Mouse (Mus musculus): Measurements from ENCODE around the gene Phf13. TPM values are rescaled to one million over a fixed set of nuclear protein-coding genes. Genes with fewer than 3 reads are reported as not detected.

Phf13 gene
- polyA plus RNA-seq, 1 experiment, result not detected

DNA sequence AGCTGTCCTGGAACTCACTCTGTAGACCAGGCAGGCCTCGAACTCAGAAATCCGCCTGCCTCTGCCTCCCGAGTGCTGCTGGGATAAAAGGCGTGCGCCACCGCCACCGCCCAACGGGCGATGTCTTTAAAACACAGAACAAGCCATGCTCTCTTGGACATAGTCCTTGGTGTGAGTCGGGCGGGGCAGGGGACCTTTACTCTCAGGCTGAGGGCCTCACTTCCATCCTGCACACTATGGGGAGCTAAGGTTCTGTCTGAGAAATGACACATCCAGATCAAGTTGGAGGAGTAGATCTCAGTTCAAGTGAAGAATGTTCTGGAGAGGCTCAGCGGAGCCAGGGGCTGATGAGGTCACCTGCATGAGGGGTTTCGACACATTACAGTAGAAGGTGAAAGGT, 36.9 kb upstream of the Phf13 start:
- H3K4me1 ChIP-seq (ENCODE audit: control insufficient read depth, insufficient read depth, low read length), result peaks cover 14% of the 10 kb centered on the region
- H3K27ac ChIP-seq (ENCODE audit: insufficient read depth, low read depth, low read length), result no peak overlapping the region
- 92% methylated on average over 13 of the region's 13 CpGs for WGBS
- H3K4me3 ChIP-seq (ENCODE audit: insufficient read depth, low read depth, low read length), result no peak overlapping the region
- TF ChIP-seq POLR2A (IDR thresholded peaks at IDR 0.05; ENCODE audit: insufficient read depth, low read depth, low read length), result no peak
- TF ChIP-seq CTCF (IDR thresholded peaks at IDR 0.05; ENCODE audit: insufficient read depth, low read depth, low read length), result no peak

- WGBS, result 45% methylated on average over 4 of the region's 4 CpGs
- TF ChIP-seq POLR2A (IDR thresholded peaks at IDR 0.05; ENCODE audit: insufficient read depth, low read depth, low read length), result no peak
- no peak for TF ChIP-seq CTCF (IDR thresholded peaks at IDR 0.05; ENCODE audit: insufficient read depth, low read depth, low read length)
- no peak overlapping the region for H3K27ac ChIP-seq (ENCODE audit: insufficient read depth, low read depth, low read length)
Measured at GRCm38 (mm10) chr4:152029997-152030396, 33.9 kb upstream of the Phf13 start.

DNA sequence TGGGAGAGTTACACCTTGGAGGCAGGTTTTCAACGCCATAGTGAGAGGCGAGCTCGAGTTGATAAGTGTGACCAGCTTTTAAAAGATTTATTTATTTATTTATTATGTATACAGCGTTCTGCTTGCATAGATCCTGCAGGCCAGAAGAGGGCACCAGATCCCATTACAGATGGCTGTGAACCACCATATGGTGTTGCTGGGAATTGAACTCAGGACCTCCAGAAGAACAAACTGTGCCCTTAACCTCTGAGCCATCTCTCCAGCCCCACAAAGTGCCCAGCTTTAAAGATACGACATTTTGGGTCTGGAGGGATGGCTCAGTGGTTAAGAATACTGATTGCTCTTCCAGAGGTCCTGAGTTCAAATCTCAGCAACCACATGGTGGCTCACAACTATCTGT, 33.0 kb upstream of the Phf13 start:
- TF ChIP-seq POLR2A (IDR thresholded peaks at IDR 0.05; ENCODE audit: insufficient read depth, low read depth, low read length) (no peak), CTCF (IDR thresholded peaks at IDR 0.05; ENCODE audit: insufficient read depth, low read depth, low read length) (no peak)
- 55% methylated on average over 5 of the region's 5 CpGs for WGBS
- no peak overlapping the region for H3K27ac ChIP-seq (ENCODE audit: insufficient read depth, low read depth, low read length)
- H3K4me3 ChIP-seq (ENCODE audit: insufficient read depth, low read depth, low read length), result no peak overlapping the region
- peaks cover 39% of the 10 kb centered on the region for H3K4me1 ChIP-seq (ENCODE audit: control insufficient read depth, insufficient read depth, low read length)

More at GRCm38 (mm10) chr4:152029997-152030396, 33.9 kb upstream of the Phf13 start:
- Histone ChIP-seq H3K4me3 (ENCODE audit: insufficient read depth, low read depth, low read length) (no peak overlapping the region), H3K4me1 (ENCODE audit: control insufficient read depth, insufficient read depth, low read length) (peaks cover 32% of the 10 kb centered on the region)

DNA sequence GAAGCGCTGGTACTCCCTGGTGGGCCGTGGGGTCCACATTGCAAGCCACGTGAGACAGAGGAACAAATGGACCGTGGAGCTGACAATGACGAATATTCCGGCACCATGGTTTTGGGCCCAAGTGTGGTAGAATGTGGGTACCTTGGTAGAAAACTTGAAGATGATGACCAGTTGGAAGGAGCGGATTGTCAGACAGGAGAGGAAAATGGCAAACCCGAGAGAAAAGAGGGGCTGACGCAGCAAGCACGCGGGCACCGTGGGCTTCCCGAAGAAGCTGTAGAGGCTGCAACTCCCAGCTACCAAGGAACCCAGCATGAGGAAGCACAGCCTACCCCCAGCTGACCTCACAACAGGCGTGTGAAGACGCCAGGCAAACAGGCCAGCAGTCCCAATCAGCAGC, 32.4 kb upstream of the Phf13 start:
- Histone ChIP-seq H3K4me1 (ENCODE audit: control insufficient read depth, insufficient read depth, low read length) (peaks cover 39% of the 10 kb centered on the region), H3K27ac (ENCODE audit: insufficient read depth, low read depth, low read length) (no peak overlapping the region), H3K4me3 (ENCODE audit: insufficient read depth, low read depth, low read length) (peak overlapping the region; percentile 59; the same call in 1 of the 2 replicates)
- TF ChIP-seq CTCF (IDR thresholded peaks at IDR 0.05; ENCODE audit: insufficient read depth, low read depth, low read length) (no peak), POLR2A (IDR thresholded peaks at IDR 0.05; ENCODE audit: insufficient read depth, low read depth, low read length) (no peak)
- WGBS, result 68% methylated on average over 15 of the region's 15 CpGs

DNA sequence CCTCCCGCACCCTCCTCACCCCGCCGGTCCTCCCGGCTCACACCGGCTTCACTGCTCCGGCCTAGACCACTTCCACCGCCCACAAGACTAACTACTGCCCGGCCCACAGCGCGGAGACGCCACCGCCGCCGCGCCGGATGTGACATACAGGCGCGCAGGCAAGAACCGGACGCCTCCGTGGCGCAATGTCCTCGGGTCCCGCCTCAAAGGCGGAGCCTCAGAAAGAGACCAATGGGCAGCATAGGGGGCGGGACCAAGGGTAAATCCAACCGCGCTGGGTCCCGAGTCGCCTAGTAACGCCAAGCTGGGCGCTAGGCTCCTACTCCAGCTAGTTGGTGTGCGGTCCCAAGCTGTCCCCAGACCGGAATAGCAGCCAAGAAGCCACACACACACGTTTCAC, 31.5 kb upstream of the Phf13 start, which contains the start of gene Zbtb48:
Gene Zbtb48, minus strand, starts transcription at position 148 of the 400 bp plus-strand sequence.
- TF ChIP-seq POLR2A (IDR thresholded peaks at IDR 0.05; ENCODE audit: insufficient read depth, low read depth, low read length), result peak; percentile 95
- TF ChIP-seq CTCF (IDR thresholded peaks at IDR 0.05; ENCODE audit: insufficient read depth, low read depth, low read length), result no peak
- peak within 1 kb of the TSS; percentile 70 for H3K4me3 ChIP-seq (ENCODE audit: insufficient read depth, low read depth, low read length)
- WGBS, result under 1% methylated on average over 35 of the region's 35 CpGs
- H3K27ac ChIP-seq (ENCODE audit: insufficient read depth, low read depth, low read length), result no peak within 1 kb of the TSS
- H3K4me1 ChIP-seq (ENCODE audit: control insufficient read depth, insufficient read depth, low read length), result peaks cover 39% of the 10 kb centered on the region

DNA sequence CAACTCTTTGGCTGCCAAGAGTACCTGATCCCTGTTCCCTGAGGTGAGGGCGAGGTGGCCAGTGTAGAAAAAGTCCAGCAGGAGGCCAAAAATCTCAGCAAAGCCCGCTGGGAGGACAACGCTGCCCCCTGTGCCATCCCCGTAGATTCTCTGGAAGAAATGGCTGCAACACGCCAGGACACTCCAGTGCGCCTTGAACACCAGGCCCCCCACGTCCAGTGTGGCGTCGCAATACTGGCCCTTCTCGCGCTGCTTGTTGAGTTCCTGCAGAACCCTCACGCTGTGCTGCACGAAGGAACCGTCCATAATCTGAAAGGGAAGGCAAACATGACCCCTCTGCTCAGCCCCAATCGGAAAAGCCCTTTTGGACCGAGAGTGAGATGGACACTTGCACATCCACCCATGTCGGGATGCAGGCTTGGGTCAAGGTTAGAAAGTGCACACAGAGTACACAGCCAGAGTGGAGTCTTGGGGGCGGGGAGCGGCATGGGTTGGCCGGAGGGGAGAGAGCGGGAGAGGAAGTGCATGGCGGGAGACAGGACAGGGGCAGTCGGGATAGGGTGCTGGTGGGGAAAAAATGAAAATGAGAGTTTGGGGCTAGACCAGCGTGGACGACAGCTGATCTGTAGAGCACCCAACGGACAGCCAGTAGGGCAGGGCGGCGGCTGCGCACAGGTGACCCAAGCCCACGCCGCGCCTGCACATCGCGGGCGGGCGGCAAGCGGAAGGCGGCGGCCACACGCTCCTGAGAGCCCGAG, 30.9 kb upstream of the Phf13 start:
- H3K4me1 ChIP-seq (ENCODE audit: control insufficient read depth, insufficient read depth, low read length), result peaks cover 39% of the 10 kb centered on the region
- no peak overlapping the region for H3K27ac ChIP-seq (ENCODE audit: insufficient read depth, low read depth, low read length)
- TF ChIP-seq POLR2A (IDR thresholded peaks at IDR 0.05; ENCODE audit: insufficient read depth, low read depth, low read length) (no peak), CTCF (IDR thresholded peaks at IDR 0.05; ENCODE audit: insufficient read depth, low read depth, low read length) (no peak)
- peak overlapping the region; percentile 70 for H3K4me3 ChIP-seq (ENCODE audit: insufficient read depth, low read depth, low read length)
- WGBS, result 2% methylated on average over 41 of the region's 41 CpGs

DNA sequence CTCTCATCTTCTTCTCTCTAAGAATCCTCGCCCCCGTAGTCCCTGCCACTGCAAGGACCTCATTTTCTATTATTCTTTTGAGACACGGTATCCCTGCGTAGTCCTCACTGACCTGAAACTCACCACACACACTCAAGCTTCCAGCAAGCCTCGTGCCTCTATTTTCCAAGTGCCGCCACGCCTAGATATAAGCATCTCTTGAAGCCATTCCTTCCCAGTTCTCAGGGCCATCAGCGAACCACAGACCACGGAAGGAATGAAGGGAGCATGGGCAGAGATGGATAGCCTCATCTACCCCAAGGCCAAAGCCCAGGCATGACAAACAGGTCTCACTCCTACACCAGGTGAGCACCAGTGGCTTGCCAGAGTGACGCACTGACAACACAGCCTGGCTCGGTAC, 28.5 kb upstream of the Phf13 start:
- WGBS, result 90% methylated on average over 11 of the region's 11 CpGs
- no peak overlapping the region for H3K27ac ChIP-seq (ENCODE audit: insufficient read depth, low read depth, low read length)

DNA sequence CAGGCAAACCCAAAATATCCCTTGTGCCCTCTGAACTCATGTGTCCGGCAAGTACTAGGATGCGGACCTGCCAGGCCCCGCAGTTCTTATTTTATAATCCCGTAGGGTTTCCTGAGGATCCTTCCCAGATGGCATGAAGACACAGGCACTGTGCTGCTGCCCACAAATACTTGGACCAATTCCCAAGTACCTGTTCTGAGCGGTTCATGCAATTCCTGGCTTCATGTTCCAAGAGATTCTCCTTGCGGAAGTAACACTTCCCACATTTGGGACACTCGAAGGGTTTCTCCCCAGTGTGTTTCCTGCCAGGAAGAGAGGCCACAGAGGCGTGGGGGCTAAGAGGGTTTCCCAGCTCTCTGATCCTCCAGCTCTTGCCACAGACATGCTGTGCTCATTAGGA, 26.4 kb upstream of the Phf13 start:
- WGBS, result 88% methylated on average over 8 of the region's 8 CpGs
- no peak overlapping the region for H3K4me3 ChIP-seq (ENCODE audit: insufficient read depth, low read depth, low read length)
- peaks cover 24% of the 10 kb centered on the region for H3K4me1 ChIP-seq (ENCODE audit: control insufficient read depth, insufficient read depth, low read length)
- TF ChIP-seq POLR2A (IDR thresholded peaks at IDR 0.05; ENCODE audit: insufficient read depth, low read depth, low read length), result no peak
- TF ChIP-seq CTCF (IDR thresholded peaks at IDR 0.05; ENCODE audit: insufficient read depth, low read depth, low read length), result no peak
- no peak overlapping the region for H3K27ac ChIP-seq (ENCODE audit: insufficient read depth, low read depth, low read length)

More for the DNA sequence above, 28.5 kb upstream of the Phf13 start:
- no peak overlapping the region for H3K4me3 ChIP-seq (ENCODE audit: insufficient read depth, low read depth, low read length)
- TF ChIP-seq POLR2A (IDR thresholded peaks at IDR 0.05; ENCODE audit: insufficient read depth, low read depth, low read length), result no peak
- TF ChIP-seq CTCF (IDR thresholded peaks at IDR 0.05; ENCODE audit: insufficient read depth, low read depth, low read length), result no peak
- H3K4me1 ChIP-seq (ENCODE audit: control insufficient read depth, insufficient read depth, low read length), result peaks cover 35% of the 10 kb centered on the region

- Histone ChIP-seq H3K27ac (ENCODE audit: insufficient read depth, low read depth, low read length) (no peak overlapping the region), H3K4me3 (ENCODE audit: insufficient read depth, low read depth, low read length) (no peak overlapping the region), H3K4me1 (ENCODE audit: control insufficient read depth, insufficient read depth, low read length) (peaks cover 21% of the 10 kb centered on the region)
- TF ChIP-seq CTCF (IDR thresholded peaks at IDR 0.05; ENCODE audit: insufficient read depth, low read depth, low read length) (no peak), POLR2A (IDR thresholded peaks at IDR 0.05; ENCODE audit: insufficient read depth, low read depth, low read length) (no peak)
- WGBS, result 80% methylated on average over 12 of the region's 12 CpGs
Measured at GRCm38 (mm10) chr4:152021568-152022097, 25.6 kb upstream of the Phf13 start.
